Mouse (Mus musculus): ENCODE data around the gene Gm29776.

The Gm29776 gene

GRCm38 (mm10) chr14:54698733-54699132, at the start of gene Gm29776:
Gene Gm29776 (minus strand): TSS chr14:54698833.
- DNase-seq (ENCODE audit: low spot score), result no peak

DNA sequence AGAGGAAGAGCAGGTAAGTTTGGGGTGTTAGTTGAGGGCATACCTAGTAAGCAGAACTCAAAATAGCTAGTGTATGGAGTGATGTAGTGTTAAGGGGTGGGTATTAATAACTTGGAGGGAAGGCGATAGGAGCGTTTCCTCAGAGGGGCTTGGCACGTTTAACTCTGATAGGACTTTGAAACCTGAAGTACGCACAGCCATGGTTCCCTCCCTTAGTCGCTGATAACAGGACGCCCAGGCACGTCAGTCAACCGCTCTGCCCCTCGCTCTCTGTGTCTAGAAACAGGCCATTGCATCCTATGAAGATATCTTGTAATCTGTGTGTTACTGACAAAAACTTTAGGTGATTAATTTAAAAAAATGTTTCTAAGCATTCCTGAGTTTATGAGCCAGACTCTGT, 47.4 kb upstream of the Gm29776 start:
- DNase-seq (ENCODE audit: low spot score), result no peak

DNA sequence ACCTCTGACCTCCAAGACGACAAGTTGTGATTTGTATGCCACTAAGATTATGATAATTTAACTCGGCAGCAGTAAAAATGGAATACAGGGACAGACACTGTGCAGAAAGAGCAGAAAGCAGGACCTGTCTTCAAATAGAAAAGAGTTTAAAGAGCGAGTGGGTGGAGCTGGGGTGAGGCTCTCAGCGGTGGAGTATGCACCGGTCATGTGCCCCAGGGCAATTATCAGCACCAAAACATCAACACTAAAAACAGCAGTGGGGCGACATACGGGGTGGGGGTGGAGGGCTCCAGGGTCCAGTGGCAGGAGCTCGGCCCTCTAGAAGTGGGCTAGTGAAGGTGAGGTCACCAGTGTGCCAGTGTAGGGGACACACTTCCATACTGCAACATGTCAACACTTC, 45.8 kb upstream of the Gm29776 start:
- no peak for DNase-seq (ENCODE audit: low spot score)

- DNase-seq (ENCODE audit: low spot score), result no peak
These were observed 43.7 kb upstream of the Gm29776 start for GRCm38 (mm10) chr14:54742375-54742774.

DNA sequence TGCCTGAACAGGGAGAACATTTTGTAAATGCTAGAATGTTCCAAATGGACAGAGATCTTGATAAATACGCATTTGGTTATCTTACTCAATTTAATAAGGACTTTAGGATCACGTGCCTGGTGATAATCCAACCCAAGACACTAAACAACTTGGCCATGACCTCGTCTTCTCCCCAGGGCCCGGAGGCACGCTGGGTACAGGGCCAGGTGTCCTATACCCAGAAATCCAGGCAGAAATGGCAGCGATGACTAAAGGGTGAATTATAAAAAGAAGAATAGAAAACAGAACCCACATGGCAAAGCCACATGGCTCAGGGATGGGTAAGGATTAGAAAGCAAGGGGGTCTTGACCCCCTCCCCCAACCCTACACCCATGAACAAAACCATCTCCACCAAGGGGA, 43.1 kb upstream of the Gm29776 start:
- no peak for DNase-seq (ENCODE audit: low spot score)

- DNase-seq (ENCODE audit: low spot score), result no peak
These were observed 39.0 kb upstream of the Gm29776 start for GRCm38 (mm10) chr14:54737634-54738033.

GRCm38 (mm10) chr14:54736555-54737552, 38.2 kb upstream of the Gm29776 start:
- DNase-seq (ENCODE audit: low spot score), result peak; percentile 58

DNA sequence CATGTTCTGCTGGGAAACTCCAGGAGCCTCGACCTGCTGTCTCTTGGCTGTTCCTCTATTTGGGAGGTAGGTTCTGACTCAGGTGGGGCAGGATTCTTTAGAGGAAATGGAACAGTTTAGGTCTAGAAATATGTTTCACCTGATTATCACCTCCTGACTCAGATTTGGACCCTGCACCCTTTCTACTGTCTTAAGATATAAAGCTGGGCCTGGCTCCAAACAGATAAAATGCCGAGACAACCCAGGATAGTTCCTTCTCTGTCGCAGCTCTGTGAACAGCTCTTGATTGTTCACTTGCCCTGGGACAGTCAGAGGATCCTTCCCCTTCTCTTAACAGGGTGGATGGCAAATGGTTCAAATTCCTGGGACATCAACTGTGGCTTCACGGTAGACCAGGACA, 36.6 kb upstream of the Gm29776 start:
- no peak for DNase-seq (ENCODE audit: low spot score)

- DNase-seq (ENCODE audit: low spot score), result no peak
These were observed 35.4 kb upstream of the Gm29776 start for GRCm38 (mm10) chr14:54734004-54734403.

GRCm38 (mm10) chr14:54732206-54732605, 33.6 kb upstream of the Gm29776 start:
- no peak for DNase-seq (ENCODE audit: low spot score)

GRCm38 (mm10) chr14:54730305-54730704, 31.7 kb upstream of the Gm29776 start:
- DNase-seq (ENCODE audit: low spot score), result peak; percentile 43

DNA sequence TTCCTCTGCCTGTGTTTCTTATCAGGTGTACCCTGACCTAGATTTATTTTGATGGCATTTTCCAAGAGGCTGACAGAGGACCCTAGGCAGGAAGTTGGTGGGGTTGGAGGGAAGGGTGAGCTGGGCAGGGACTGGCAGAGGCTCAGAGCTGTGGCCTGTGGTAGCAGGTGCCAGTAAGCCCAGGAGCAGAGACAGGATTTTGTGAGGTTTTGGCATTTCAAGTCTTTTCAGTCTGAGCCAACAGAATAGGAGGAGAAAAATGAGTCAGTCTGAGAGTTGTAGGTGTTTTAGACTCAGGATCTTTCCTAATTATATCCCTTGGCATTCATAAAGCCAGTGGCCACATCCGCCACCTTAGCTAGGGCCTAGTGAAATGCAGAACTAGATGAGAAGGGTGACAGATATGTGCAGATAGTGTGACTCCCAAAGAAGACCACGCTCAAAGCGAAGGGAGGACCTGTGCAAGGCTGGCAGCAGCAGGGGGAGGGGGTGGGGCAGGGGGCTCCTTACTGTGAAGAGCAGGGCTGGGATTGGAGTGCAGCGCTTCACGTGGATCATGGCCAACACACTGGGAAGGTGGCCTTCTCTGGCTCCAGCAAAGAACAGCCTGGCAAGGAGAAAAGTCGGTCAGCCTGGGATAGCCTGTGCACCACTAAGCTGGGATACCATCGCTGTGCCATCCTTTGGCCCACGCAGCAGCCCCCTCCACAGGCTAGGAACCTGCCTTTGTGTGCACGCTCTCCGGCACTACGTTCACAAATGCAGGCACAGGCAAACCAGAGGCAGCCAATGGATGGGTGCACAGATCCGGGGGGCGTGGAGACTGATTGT, 30.4 kb upstream of the Gm29776 start:
- no peak for DNase-seq (ENCODE audit: low spot score)

DNA sequence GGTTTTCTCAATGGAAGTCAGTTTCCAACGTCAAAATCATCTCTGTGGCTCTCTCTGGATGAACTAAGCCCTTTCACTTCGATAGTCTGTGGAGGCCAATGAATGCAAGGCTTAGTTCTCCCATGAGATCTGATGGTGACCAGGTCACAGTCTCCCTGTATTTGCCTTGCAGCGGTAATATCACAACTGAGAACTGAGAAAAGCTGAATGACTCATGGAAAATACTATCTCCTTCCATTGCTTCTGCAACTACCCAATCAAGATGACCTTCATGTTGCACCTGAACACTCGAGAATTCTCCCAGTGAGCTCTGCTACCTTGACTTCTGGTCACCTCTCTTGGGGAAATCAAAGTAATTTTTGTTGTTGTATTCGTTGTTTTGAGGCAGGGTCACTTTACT, 28.9 kb upstream of the Gm29776 start:
- DNase-seq (ENCODE audit: low spot score), result no peak

- DNase-seq (ENCODE audit: low spot score), result no peak
These were observed 25.4 kb upstream of the Gm29776 start for GRCm38 (mm10) chr14:54724049-54724448.

GRCm38 (mm10) chr14:54721711-54722110, 23.1 kb upstream of the Gm29776 start:
- DNase-seq (ENCODE audit: low spot score), result no peak

- DNase-seq (ENCODE audit: low spot score), result no peak
These were observed 22.2 kb upstream of the Gm29776 start for GRCm38 (mm10) chr14:54720654-54721350.

DNA sequence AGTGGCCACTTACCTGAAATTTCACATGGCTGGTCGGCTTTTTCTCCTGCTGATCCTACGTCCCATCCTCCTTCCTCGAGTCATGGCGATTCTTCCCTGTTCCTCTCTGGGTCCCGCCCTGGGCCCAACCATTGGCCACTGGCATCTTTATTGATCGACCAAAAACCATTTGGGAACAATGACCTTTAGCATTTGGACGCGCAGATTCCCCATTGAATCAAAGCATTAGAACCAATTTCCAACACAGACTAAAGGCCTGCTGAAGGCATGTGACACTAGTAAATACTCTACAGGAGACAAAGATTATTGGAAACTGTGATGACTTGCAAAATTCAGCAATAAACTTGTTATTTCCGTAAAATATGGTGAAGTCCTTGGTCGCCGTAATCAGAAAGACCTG, 21.4 kb upstream of the Gm29776 start:
- no peak for DNase-seq (ENCODE audit: low spot score)

DNA sequence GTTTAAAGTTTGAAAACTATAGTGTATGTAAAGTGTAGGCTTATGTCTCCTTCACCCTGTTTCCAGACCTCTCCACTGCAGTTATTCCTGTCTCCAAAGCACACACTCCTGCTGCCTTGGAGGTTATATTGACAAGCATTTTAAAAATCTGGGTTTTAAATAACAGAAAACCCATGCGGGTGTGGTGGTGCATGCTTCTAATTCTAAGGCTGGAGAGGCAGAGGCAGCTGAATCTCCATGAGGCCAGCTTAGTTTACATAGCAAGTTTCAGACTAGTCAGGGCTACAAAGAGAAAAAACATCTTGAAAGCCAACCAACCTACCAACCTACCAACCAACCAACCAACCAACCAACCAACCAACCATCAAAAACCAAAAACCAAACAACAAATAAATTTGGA, 16.8 kb upstream of the Gm29776 start:
- no peak for DNase-seq (ENCODE audit: low spot score)

DNA sequence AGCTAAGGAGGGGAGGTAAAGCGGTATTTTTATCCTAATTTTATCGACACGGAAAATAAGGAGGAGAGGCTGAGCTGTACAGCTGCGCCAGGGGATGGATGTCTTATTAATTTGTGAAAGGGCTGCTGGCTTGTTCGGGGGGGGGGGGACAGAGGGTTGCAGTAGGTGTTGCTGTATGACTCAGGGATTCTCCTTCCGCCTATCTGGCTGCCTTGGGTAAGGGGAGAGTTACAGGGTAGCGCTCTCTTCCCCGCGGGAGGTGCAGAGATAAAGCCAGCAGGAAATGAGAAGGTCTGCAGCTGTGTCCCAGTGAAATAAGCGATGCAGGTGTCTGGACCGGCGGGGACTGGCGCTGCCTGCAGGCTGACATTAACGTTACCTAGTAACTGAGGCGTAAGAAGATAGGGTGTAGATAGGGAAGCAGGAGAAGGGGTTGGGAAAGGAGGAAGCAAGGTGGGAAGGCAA, 16.0 kb upstream of the Gm29776 start:
- no peak for DNase-seq (ENCODE audit: low spot score)

- DNase-seq (ENCODE audit: low spot score), result peak; percentile 87
These were observed 15.5 kb upstream of the Gm29776 start for GRCm38 (mm10) chr14:54714121-54714520.

GRCm38 (mm10) chr14:54712861-54713260, 14.2 kb upstream of the Gm29776 start:
- peak; percentile 37 for DNase-seq (ENCODE audit: low spot score)

DNA sequence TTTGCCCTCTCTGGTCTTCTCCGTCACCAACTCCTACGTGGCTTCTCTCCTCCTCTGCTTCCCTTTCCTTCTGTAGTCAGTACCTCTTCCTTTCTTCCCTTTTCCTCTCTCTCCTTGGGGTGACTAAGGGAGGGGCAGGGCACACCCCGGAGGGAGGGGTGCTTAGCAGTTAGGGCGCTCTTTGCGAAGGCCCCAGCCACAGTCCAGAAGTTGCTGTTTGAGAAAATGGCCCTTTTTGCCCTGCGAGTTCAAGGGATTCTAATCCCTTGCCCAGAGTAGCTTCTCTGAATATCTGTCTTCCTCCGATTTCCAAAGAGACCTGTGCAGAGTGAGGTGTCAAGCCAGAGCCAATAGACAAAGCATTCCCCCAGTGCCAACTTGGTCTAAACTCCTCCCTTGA, 13.4 kb upstream of the Gm29776 start, which contains the start of gene Cebpe:
Cebpe (minus strand) TSS at position 101 of the 400 bp plus-strand sequence.
- DNase-seq (ENCODE audit: low spot score), result no peak

Measured in layer of hippocampus, adult 11-12 months (tissue).